Mouse (Mus musculus) liver (tissue): ENCODE data around the gene Igf1r.
"Not testable (repeated sequence)": the region's sequence is repeated elsewhere in the genome, so short reads cannot be mapped to it uniquely, and the experiment has no call there.

Source experiments
- DNase-seq: peaks from one replicate; pipeline ENCODE4 v3.0.0-alpha.2; 2020; ENCODE audit warnings: mixed read lengths

Igf1r gene

GRCm38 (mm10) chr7:68275838-68276731 is 323.5 kb downstream of the Igf1r start:
- peak; percentile 51 for DNase-seq

- no peak for DNase-seq
Measured at GRCm38 (mm10) chr7:68277054-68277896, 324.6 kb downstream of the Igf1r start.

GRCm38 (mm10) chr7:68277897-68278270 is 325.3 kb downstream of the Igf1r start:
- no peak for DNase-seq

- no peak for DNase-seq
Measured at GRCm38 (mm10) chr7:68278385-68278784, 325.8 kb downstream of the Igf1r start.

GRCm38 (mm10) chr7:68278908-68279307 is 326.3 kb downstream of the Igf1r start:
- DNase-seq: no peak

DNA sequence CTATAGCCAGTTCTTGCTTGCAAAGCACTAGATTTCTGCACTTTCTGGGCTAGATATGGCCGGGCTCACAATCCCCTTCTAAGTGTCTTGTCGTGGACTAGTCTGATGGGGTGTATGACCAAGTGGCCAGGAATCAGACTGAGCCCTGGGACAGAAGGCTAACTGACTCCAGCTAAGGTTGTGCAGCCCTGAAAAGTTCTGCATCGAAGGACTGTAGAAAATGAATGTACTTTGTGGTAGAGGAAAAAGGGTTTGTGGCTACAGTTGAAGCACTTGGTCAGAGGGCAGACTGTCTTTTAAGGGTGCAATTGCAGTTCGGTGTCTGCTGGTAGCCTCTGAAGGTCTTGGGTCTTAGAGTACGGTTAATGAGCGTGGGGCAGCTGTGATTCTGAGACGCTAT is 326.9 kb downstream of the Igf1r start:
- no peak for DNase-seq

DNA sequence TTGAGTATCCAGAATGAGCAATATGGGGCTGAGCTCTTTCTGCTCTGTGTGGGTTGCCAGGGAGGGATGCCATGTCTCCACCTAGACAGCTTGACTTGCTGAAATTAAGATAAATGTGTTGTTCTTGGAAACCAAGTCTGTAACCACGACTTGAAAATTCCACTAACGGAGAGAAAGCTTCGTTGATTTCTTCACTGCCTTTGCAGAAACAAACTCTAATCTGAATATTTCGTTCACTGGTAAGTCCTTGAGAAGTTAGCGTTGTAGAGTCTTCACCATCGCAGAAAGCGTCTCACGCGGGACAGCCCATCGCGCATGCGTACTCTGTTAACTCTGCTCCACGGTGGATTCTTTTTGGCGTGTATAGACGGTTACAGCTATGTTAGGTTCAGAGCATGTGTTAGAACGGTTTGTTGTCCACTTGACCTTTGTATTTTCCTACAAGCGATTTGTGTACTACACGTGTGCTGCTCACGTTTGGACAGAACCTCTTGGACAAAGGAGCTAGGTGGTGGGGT is 327.8 kb downstream of the Igf1r start:
- no peak for DNase-seq

DNA sequence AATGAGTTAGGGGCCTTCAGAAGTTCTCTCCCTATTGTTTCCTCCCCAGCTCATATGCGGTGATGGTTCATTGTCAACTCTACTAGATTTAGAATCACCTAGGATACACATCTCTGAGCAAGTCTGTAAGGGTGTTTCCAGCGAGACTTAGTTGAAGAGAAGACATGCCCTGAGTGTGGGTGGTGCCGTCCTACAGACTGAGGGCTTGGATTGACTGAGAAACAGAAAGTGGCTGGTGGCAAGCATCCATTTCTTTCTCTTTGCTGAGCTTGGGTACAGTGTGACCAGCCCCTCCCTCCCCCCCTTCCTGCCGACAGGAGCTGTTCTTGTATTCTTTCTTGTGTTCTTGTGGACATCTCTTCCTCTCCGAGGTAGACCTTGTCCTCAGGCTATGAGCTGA is 328.7 kb downstream of the Igf1r start:
- DNase-seq: no peak

DNA sequence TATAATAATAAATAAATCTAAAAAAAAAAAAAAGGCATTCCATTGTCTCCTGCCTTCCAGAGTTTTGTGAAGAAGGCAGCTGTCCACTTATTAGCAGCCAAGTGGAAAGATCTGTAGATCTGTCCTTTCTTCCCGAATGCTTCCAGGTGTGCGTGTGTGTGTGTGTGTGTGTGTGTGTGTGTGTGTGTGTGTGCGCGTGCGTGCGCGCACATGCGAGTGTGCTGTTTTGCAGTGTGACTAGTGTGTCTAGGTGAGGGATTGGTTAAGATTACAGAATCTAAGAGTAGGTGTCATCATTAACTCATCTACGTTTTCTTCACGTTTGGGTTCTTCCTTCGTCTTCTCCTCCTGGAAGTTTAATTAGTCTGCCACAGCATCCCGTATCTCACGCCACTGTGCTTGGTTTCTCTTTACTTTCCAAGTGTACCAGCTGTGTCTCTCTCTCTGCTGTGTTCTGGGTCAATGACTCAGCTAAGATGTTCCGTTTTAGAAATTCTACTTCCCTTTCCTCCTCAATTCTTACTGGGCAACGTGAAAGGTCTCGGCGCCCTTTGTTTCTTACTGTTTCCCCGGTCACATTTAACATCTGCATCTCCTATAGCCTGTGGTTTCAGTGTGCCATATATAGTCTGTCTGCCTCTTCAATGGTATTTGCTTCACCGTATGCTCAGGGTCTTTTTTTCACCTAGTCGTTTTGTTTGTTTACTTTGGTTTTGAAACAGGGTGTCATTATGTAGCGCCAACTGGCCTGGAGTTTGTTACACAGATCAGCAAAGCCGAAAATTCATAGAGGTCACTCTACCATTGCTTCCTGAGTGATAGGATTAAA is 329.9 kb downstream of the Igf1r start:
- no peak for DNase-seq

- DNase-seq: not testable (repeated sequence)
Measured at GRCm38 (mm10) chr7:68283133-68283520, 330.5 kb downstream of the Igf1r start.
